8 mouse cellular contexts compared by ENCODE assay signal in the genomic region with DNA sequence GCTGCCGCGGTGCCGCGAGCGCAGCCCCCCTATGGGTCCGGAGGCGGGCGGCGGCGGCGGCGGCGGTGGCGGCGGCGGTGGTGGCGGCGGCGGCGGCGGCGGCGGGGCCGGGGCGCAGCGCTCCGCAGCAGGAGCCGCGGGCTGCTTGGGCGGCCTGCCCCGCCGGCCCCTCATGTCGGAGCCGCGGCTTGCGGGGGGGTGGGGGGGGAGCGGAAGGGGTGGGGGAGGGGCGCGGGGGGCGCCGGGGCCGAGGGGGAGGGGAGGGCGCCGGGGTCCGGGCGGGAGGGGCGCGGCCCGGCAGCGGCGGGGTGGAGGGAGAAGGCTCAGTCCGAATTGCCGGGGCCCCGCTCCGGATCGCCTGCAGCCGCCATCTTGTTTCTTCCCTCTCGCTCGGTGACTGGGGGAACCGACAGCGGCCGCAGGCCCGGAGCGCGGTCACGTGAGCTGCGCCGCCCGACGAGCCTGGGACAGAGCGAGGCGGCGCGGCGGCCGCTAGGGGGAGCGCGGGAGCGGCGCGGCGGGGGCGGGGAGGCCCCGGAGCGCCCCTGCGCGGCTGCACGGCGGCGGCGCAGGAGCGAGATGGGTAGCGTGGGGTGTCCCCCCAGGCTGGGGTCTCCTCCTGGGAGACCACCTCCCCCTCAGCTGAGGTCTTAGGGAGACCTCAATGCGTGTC. TPM values are rescaled to one million over a fixed set of nuclear protein-coding genes. Genes with fewer than 3 reads are reported as not detected.
DNase-seq lines count a peak whose midpoint lies in the region; ATAC-seq and TF ChIP-seq lines count a peak whose summit lies in the region.

A gene (minus strand): TSS at position 379 of the 673 bp plus-strand sequence.

- peak within 1 kb of the TSS; percentile 99 for H3K27ac ChIP-seq in heart, embryonic 10.5 days
- peak within 1 kb of the TSS; percentile 97 for H3K27ac ChIP-seq in kidney, embryonic 15.5 days
- peak within 1 kb of the TSS; percentile 25 for H3K27ac ChIP-seq in liver, adult 2 months (replicated peaks; ENCODE audit: insufficient read depth, low read depth, low read length)

- 1% methylated on average over 53 of the region's 94 CpGs for WGBS in heart, embryonic 10.5 days
- under 1% methylated on average over 39 of the region's 94 CpGs for WGBS in kidney, embryonic 15.5 days
- 3% methylated on average over 45 of the region's 94 CpGs for WGBS in liver, adult 2 months

- TF ChIP-seq CTCF in C2C12 (IDR thresholded peaks at IDR 0.05; ENCODE audit: control insufficient read depth, insufficient read depth, insufficient read length), result peak; percentile 100
- TF ChIP-seq CTCF in brain, embryonic 14.5 days (IDR thresholded peaks at IDR 0.05; ENCODE audit: borderline replicate concordance, extremely low read depth, insufficient read depth, insufficient read length), result peak; percentile 84
- TF ChIP-seq CTCF in liver, adult 2 months (IDR thresholded peaks at IDR 0.05; ENCODE audit: low read depth, low read length), result peak; percentile 78

- H3K27me3 ChIP-seq in C2C12 (ENCODE audit: control insufficient read depth, insufficient read depth, insufficient read length), result no peaks in the 10 kb centered on the region
- H3K27me3 ChIP-seq in heart, embryonic 10.5 days (ENCODE audit: insufficient read depth, poor library complexity, severe bottlenecking), result no peaks in the 10 kb centered on the region
- H3K27me3 ChIP-seq in kidney, embryonic 15.5 days, result no peaks in the 10 kb centered on the region
- H3K27me3 ChIP-seq in liver, adult 2 months (ENCODE audit: control insufficient read depth, insufficient read depth, low read length), result no peaks in the 10 kb centered on the region

- peak within 1 kb of the TSS; percentile 86 for H3ac ChIP-seq in C2C12 (ENCODE audit: control insufficient read depth, insufficient read length, low read depth)

- TF ChIP-seq POLR2A in brain, embryonic 14.5 days (IDR thresholded peaks at IDR 0.05; ENCODE audit: borderline replicate concordance, extremely low read depth, insufficient read depth, insufficient read length, poor library complexity, severe bottlenecking), result peak; percentile 84; the same call in 1 of the 2 replicates
- peak; percentile 61; the same call in 1 of the 2 replicates for TF ChIP-seq POLR2A in liver, adult 2 months (IDR thresholded peaks at IDR 0.05; ENCODE audit: extremely low read depth, insufficient read depth, low read length)

- peaks cover 13% of the 10 kb centered on the region; the same call in 1 of the 2 replicates for H3K4me1 ChIP-seq in heart, embryonic 10.5 days
- H3K4me1 ChIP-seq in kidney, embryonic 15.5 days, result peaks cover 24% of the 10 kb centered on the region
- peaks cover 4% of the 10 kb centered on the region; the same call in 1 of the 2 replicates for H3K4me1 ChIP-seq in liver, adult 2 months (ENCODE audit: control insufficient read depth, insufficient read depth, low read length)

- ATAC-seq in erythroblast, adult 5-6 weeks (replicated peaks; ENCODE audit: low FRiP score, poor library complexity, severe bottlenecking), result peak; percentile 96
- peak; percentile 99 for ATAC-seq in kidney, embryonic 15.5 days (replicated peaks; ENCODE audit: low FRiP score)
- ATAC-seq in monocyte, adult 5-6 weeks (replicated peaks; ENCODE audit: insufficient number of reproducible peaks, low FRiP score, low TSS enrichment, poor library complexity, severe bottlenecking), result peak; percentile 81

- peak within 1 kb of the TSS; percentile 96 for H3K9ac ChIP-seq in kidney, embryonic 15.5 days
- peak within 1 kb of the TSS; percentile 66 for H3K9ac ChIP-seq in liver, adult 2 months (ENCODE audit: low read depth, low read length)

- H3K36me3 ChIP-seq in C2C12 (ENCODE audit: control insufficient read depth, insufficient read depth), result no peaks in the 10 kb centered on the region
- no peaks in the 10 kb centered on the region for H3K36me3 ChIP-seq in heart, embryonic 10.5 days
- no peaks in the 10 kb centered on the region for H3K36me3 ChIP-seq in kidney, embryonic 15.5 days
- H3K36me3 ChIP-seq in liver, adult 2 months (ENCODE audit: control insufficient read depth, insufficient read depth, low read length), result no peaks in the 10 kb centered on the region

- H3K4me3 ChIP-seq in C2C12 (ENCODE audit: insufficient read depth, poor library complexity, severe bottlenecking), result peak within 1 kb of the TSS; percentile 89
- peak within 1 kb of the TSS; percentile 83 for H3K4me3 ChIP-seq in heart, embryonic 10.5 days
- H3K4me3 ChIP-seq in kidney, embryonic 15.5 days (replicated peaks), result peak within 1 kb of the TSS; percentile 91
- peak within 1 kb of the TSS; percentile 69 for H3K4me3 ChIP-seq in liver, adult 2 months (ENCODE audit: insufficient read depth, low read depth, low read length)

- H3K4me2 ChIP-seq in kidney, embryonic 15.5 days, result peak within 1 kb of the TSS; percentile 90

- H3K9me3 ChIP-seq in heart, embryonic 10.5 days, result no peaks in the 10 kb centered on the region
- no peaks in the 10 kb centered on the region for H3K9me3 ChIP-seq in kidney, embryonic 15.5 days (replicated peaks)

- H3K79me3 ChIP-seq in C2C12 (ENCODE audit: low read depth), result peaks cover 41% of the 10 kb centered on the region

- peaks cover 48% of the 10 kb centered on the region for H3K79me2 ChIP-seq in C2C12 (ENCODE audit: control insufficient read depth, insufficient read depth)
- H3K79me2 ChIP-seq in liver, adult 2 months (ENCODE audit: control insufficient read depth, insufficient read depth, low read length), result peaks cover 2% of the 10 kb centered on the region; the same call in 1 of the 2 replicates

- peak; percentile 95 for DNase-seq in brain, embryonic 14.5 days (ENCODE audit: low read depth)
- peak; percentile 94 for DNase-seq in heart, embryonic 10.5 days (ENCODE audit: low spot score)
- peak; percentile 54 for DNase-seq in liver, adult 2 months (ENCODE audit: extremely low read depth, low read depth, low spot score)
- DNase-seq in spleen, postnatal 36 days (ENCODE audit: low spot score in 2 of 2), result peak; percentile 89 to 91

TF ChIP-seq in C2C12, 6 proteins besides CTCF, POLR2A, EP300 and RAD21:
- no peak for TF ChIP-seq MYOD1 (IDR thresholded peaks at IDR 0.05; ENCODE audit: control insufficient read depth, insufficient read length, low read depth)
- peak; percentile 36 for TF ChIP-seq MAX (IDR thresholded peaks at IDR 0.05)
- peak; percentile 91 for TF ChIP-seq USF1 (IDR thresholded peaks at IDR 0.05; ENCODE audit: low read depth)

RNA-seq across cellular contexts. Expression of the gene that starts here (rescaled TPM):
- polyA plus RNA-seq in C2C12 (2012; fragmentation: generic; extraction: Trizol), result 14.8 TPM
- 43.3 and 77.1 TPM in 2 replicates for polyA plus RNA-seq in brain, embryonic 14.5 days (2012; rRNA removed)
- total RNA-seq in erythroblast, adult 5-6 weeks (2015; ENCODE audit: low replicate concordance), result 30.4 and 37.8 TPM in 2 replicates
- total RNA-seq in erythroblast, adult 5-6 weeks (2017; ENCODE audit: low replicate concordance), result 34.2 and 41.3 TPM in 2 replicates
- 19.1 and 25.5 TPM in 2 replicates for polyA plus RNA-seq in heart, embryonic 10.5 days (2016; fragmentation: Nextera tagmentation; extraction: Ambion mirVana)
- polyA plus RNA-seq in kidney, embryonic 15.5 days (2015; fragmentation: Nextera tagmentation; extraction: Ambion mirVana), result 31.4 and 35.0 TPM in 2 replicates
- total RNA-seq in liver, adult 2 months (2014; rRNA removed), result 15.0 and 16.2 TPM in 2 replicates
- 5.6 and 7.6 TPM in 2 replicates for polyA plus RNA-seq in liver, adult 2 months (2012; rRNA removed)
- total RNA-seq in monocyte, adult 5-6 weeks (2017), result 55.9 to 115 TPM (median 57.5 TPM) in 3 replicates

Comparison
In these comparisons a context has a peak if more than half of its experiments do, and no peak if none do; other contexts are left out.
1. Peak in every context shown above with its lines: DNase-seq, ATAC-seq, H3K4me3 ChIP-seq and H3K27ac ChIP-seq.
2. H3K27ac ChIP-seq: peak in every context shown above with its lines; median percentile 99 in heart, embryonic 10.5 days; 97 in kidney, embryonic 15.5 days; 25 in liver, adult 2 months.